Mouse (Mus musculus) G1E (cell line): ENCODE measurements around the gene Rnf39. TPM values are rescaled to one million over a fixed set of nuclear protein-coding genes. Genes with fewer than 3 reads are reported as not detected.

ENCODE experiments used
- ATAC-seq: 2 replicates; pipeline ENCODE4 v1.8.0; 2016; ENCODE audit warnings: mild to moderate bottlenecking; ENCODE audit not compliant: insufficient number of reproducible peaks, poor library complexity, low FRiP score, severe bottlenecking; ENCODE audit errors: extremely low read depth
- DNase-seq: peaks from one replicate; pipeline ENCODE4 v3.0.0; 2012; ENCODE audit warnings: low spot score
- H3K27me3 ChIP-seq: 2 replicates; pipeline ENCODE4 v1.6.1; 2012; ENCODE audit warnings: mild to moderate bottlenecking, low read length, inconsistent platforms; ENCODE audit not compliant: insufficient read depth
- H3K36me3 ChIP-seq: replicated peaks from 2 replicates; pipeline ENCODE3; 2012; ENCODE audit warnings: mild to moderate bottlenecking, inconsistent platforms
- H3K4me1 ChIP-seq: 2 replicates; pipeline ENCODE4 v1.6.1; 2012; ENCODE audit warnings: low read depth, low read length, inconsistent platforms, mixed read lengths; ENCODE audit not compliant: insufficient read depth
- H3K4me3 ChIP-seq: 2 replicates; pipeline ENCODE4 v1.5.1; 2012; ENCODE audit warnings: low read depth, mild to moderate bottlenecking, inconsistent platforms, low read length, moderate library complexity, mixed read lengths
- H3K9me3 ChIP-seq: replicated peaks from 2 replicates; pipeline ENCODE4 v1.6.1; 2012; ENCODE audit warnings: inconsistent platforms
- CTCF ChIP-seq: IDR thresholded peaks from 2 replicates; pipeline ENCODE4 v1.5.1; 2012; ENCODE audit warnings: low read depth, low read length, inconsistent platforms, mixed read lengths
- GATA1 ChIP-seq: IDR thresholded peaks from 2 replicates; pipeline ENCODE4 v1.6.1; 2012; ENCODE audit warnings: borderline replicate concordance, low read length, inconsistent platforms, mixed read lengths
- GATA2 ChIP-seq: IDR thresholded peaks from 2 replicates; pipeline ENCODE4 v1.6.1; 2012; ENCODE audit warnings: low read depth, low read length, inconsistent platforms, borderline replicate concordance
- POLR2AphosphoS5 ChIP-seq: IDR thresholded peaks from 2 replicates; pipeline ENCODE4 v1.6.1; 2012; ENCODE audit warnings: low read depth, low read length, inconsistent platforms; ENCODE audit not compliant: insufficient replicate concordance
- TAL1 ChIP-seq: conservative IDR thresholded peaks from 2 replicates; pipeline ENCODE4 v1.6.1; 2012; ENCODE audit warnings: low read depth, low read length, inconsistent platforms, mixed read lengths
- polyA plus RNA-seq: library from polyadenylated mRNA; stranded (reverse); fragments of >175 nt; gene quantifications from 2 replicates; pipeline ENCODE4 v1.2.3, GENCODE M21; 2012
- total RNA-seq, 2 experiments: library from RNA; stranded (forward) in 1 of 2; stranded (reverse) in 1 of 2; fragments of 200-1000 nt in 1 of 2; fragments of >200 nt in 1 of 2; fragmentation: Nextera tagmentation in 1 of 2; gene quantifications; 2 replicates each; pipeline ENCODE4 v1.2.3; 2014 to 2017

The Rnf39 gene
- total and polyA plus RNA-seq, 3 experiments, result not detected

GRCm38 (mm10) chr17:36920239-36920638 lies 22.5 kb upstream of the Rnf39 start:
- no peak overlapping the region for H3K4me3 ChIP-seq
- ATAC-seq, result no peak
- H3K4me1 ChIP-seq, result peaks cover 3% of the 10 kb centered on the region; the same call in 1 of the 2 replicates
- TF ChIP-seq TAL1 (no peak), CTCF (no peak), POLR2AphosphoS5 (no peak), GATA2 (no peak), GATA1 (no peak)
- no peaks in the 10 kb centered on the region for H3K36me3 ChIP-seq
- no peak for DNase-seq
- no peaks in the 10 kb centered on the region for H3K27me3 ChIP-seq
- no peaks in the 10 kb centered on the region for H3K9me3 ChIP-seq

- TF ChIP-seq GATA1 (no peak), CTCF (no peak), TAL1 (no peak), GATA2 (no peak), POLR2AphosphoS5 (no peak)
- H3K36me3 ChIP-seq, result no peaks in the 10 kb centered on the region
- no peaks in the 10 kb centered on the region for H3K27me3 ChIP-seq
- DNase-seq (no peak), ATAC-seq (no peak)
- no peaks in the 10 kb centered on the region for H3K9me3 ChIP-seq
- H3K4me1 ChIP-seq, result peaks cover 3% of the 10 kb centered on the region; the same call in 1 of the 2 replicates
- H3K4me3 ChIP-seq, result no peak overlapping the region
Measured at GRCm38 (mm10) chr17:36922715-36923114, 20.0 kb upstream of the Rnf39 start.

- H3K4me1 ChIP-seq, result peaks cover 3% of the 10 kb centered on the region; the same call in 1 of the 2 replicates
- no peaks in the 10 kb centered on the region for H3K9me3 ChIP-seq
- no peaks in the 10 kb centered on the region for H3K27me3 ChIP-seq
- H3K4me3 ChIP-seq, result no peak overlapping the region
- no peak for DNase-seq
- H3K36me3 ChIP-seq, result no peaks in the 10 kb centered on the region
- TF ChIP-seq TAL1, result no peak
- no peak for TF ChIP-seq GATA2
- no peak for TF ChIP-seq GATA1
- no peak for TF ChIP-seq POLR2AphosphoS5
- TF ChIP-seq CTCF, result no peak
- ATAC-seq, result no peak
Measured at GRCm38 (mm10) chr17:36923491-36923890, 19.2 kb upstream of the Rnf39 start.

GRCm38 (mm10) chr17:36927496-36928120 lies 15.1 kb upstream of the Rnf39 start:
- no peak for DNase-seq
- ATAC-seq, result no peak
- TF ChIP-seq POLR2AphosphoS5, result no peak
- TF ChIP-seq TAL1, result no peak
- TF ChIP-seq CTCF, result no peak
- TF ChIP-seq GATA2, result no peak
- no peak for TF ChIP-seq GATA1
- Histone ChIP-seq H3K9me3 (no peaks in the 10 kb centered on the region), H3K4me1 (no peaks in the 10 kb centered on the region), H3K36me3 (no peaks in the 10 kb centered on the region), H3K27me3 (peaks cover 3% of the 10 kb centered on the region; the same call in 1 of the 2 replicates), H3K4me3 (no peak overlapping the region)

GRCm38 (mm10) chr17:36929236-36929932 lies 13.3 kb upstream of the Rnf39 start:
- no peak for TF ChIP-seq CTCF
- TF ChIP-seq GATA2, result no peak
- TF ChIP-seq POLR2AphosphoS5, result no peak
- no peak for TF ChIP-seq GATA1
- no peak for TF ChIP-seq TAL1
- DNase-seq (no peak), ATAC-seq (no peak)

GRCm38 (mm10) chr17:36930233-36930632 lies 12.5 kb upstream of the Rnf39 start:
- ATAC-seq, result no peak
- TF ChIP-seq GATA1 (no peak), TAL1 (no peak), POLR2AphosphoS5 (no peak), GATA2 (no peak), CTCF (no peak)
- no peaks in the 10 kb centered on the region for H3K9me3 ChIP-seq
- no peaks in the 10 kb centered on the region for H3K4me1 ChIP-seq
- H3K27me3 ChIP-seq, result peaks cover 3% of the 10 kb centered on the region; the same call in 1 of the 2 replicates
- DNase-seq, result no peak
- H3K4me3 ChIP-seq, result no peak overlapping the region
- H3K36me3 ChIP-seq, result no peaks in the 10 kb centered on the region

More at GRCm38 (mm10) chr17:36929236-36929932, 13.3 kb upstream of the Rnf39 start:
- Histone ChIP-seq H3K9me3 (no peaks in the 10 kb centered on the region), H3K4me3 (no peak overlapping the region), H3K36me3 (no peaks in the 10 kb centered on the region), H3K4me1 (no peaks in the 10 kb centered on the region), H3K27me3 (peaks cover 3% of the 10 kb centered on the region; the same call in 1 of the 2 replicates)
